Mouse (Mus musculus): Measurements from ENCODE around the gene Olfm2. TPM values are rescaled to one million over a fixed set of nuclear protein-coding genes. Genes with fewer than 3 reads are reported as not detected.
A peak's percentile ranks its signal among the peaks of the same experiment; 100 is the strongest.

Olfm2 gene
- total and polyA plus RNA-seq, 3 experiments, result 0.08 to 0.47 TPM; not detected in 1

- Histone ChIP-seq H3K9ac (ENCODE audit: insufficient read depth, low read depth) (no peak overlapping the region), H3K27me3 (replicated peaks) (no peaks in the 10 kb centered on the region), H3K4me2 (ENCODE audit: insufficient read depth, low read depth, poor library complexity, severe bottlenecking) (no peak overlapping the region), H3K4me1 (ENCODE audit: control insufficient read depth in 1 of 2, insufficient read depth in 2 of 2) (peaks cover 14 to 39% of the 10 kb centered on the region in 2 experiments; a peak in 3 of 4 replicates), H3K4me3 (replicated peaks in 1 of 3; ENCODE audit: low read depth in 2 of 3, low read length in 2 of 3, poor library complexity in 1 of 3) (no peak overlapping the region), H3K9me3 (replicated peaks; ENCODE audit: low read length) (no peaks in the 10 kb centered on the region), H3K79me2 (replicated peaks; ENCODE audit: control insufficient read depth, extremely low read depth, insufficient read depth, poor library complexity, severe bottlenecking) (peaks cover 52% of the 10 kb centered on the region), H3K36me3 (replicated peaks in 1 of 2; ENCODE audit: control insufficient read depth in 1 of 2, insufficient read depth in 1 of 2, low read length in 1 of 2) (peaks cover 49 to 61% of the 10 kb centered on the region in 2 experiments), H3K27ac (ENCODE audit: insufficient read depth, low read depth) (no peak overlapping the region)
- peak in 1 of 2 experiments; percentile 6; a peak in 1 of 4 replicates for TF ChIP-seq CTCF (conservative IDR thresholded peaks at IDR 0.05 in 1 of 2, IDR thresholded peaks at IDR 0.05 in 1 of 2; ENCODE audit: low read depth in 2 of 2, low read length in 2 of 2)
- TF ChIP-seq ZKSCAN1 (IDR thresholded peaks at IDR 0.05; ENCODE audit: borderline replicate concordance, low read depth, low read length), result no peak
- no peak for TF ChIP-seq UBTF (IDR thresholded peaks at IDR 0.05; ENCODE audit: low read depth, low read length)
- no peak for TF ChIP-seq EP300 (IDR thresholded peaks at IDR 0.05; ENCODE audit: low read length)
- TF ChIP-seq USF2 (conservative IDR thresholded peaks at IDR 0.05; ENCODE audit: low read depth, low read length), result no peak
- TF ChIP-seq MYC (IDR thresholded peaks at IDR 0.05; ENCODE audit: low read depth, low read length), result no peak
- TF ChIP-seq PAX5 (IDR thresholded peaks at IDR 0.05; ENCODE audit: low read length), result no peak
- TF ChIP-seq E2F4 (IDR thresholded peaks at IDR 0.05; ENCODE audit: insufficient replicate concordance, low read depth, low read length), result no peak
- no peak for TF ChIP-seq POLR2AphosphoS2 (IDR thresholded peaks at IDR 0.05; ENCODE audit: low read depth, low read length)
- dilution Hi-C loops (cut with MboI; ENCODE audit: extremely low pct_ligation_motif_present, extremely low pct_unique_long_range_greater_than_20kb, low sequenced_read_pairs) (no loop called here), in situ Hi-C loops (cut with MboI; ENCODE audit: low pct_ligation_motif_present, low pct_unique_long_range_greater_than_20kb, low sequenced_read_pairs) (no loop called here)
- DNase-seq (ENCODE audit: extremely low read depth), result no peak
Measured at GRCm38 (mm10) chr9:20653859-20654258, 92.3 kb downstream of the Olfm2 start.

GRCm38 (mm10) chr9:20652260-20652658 lies 93.9 kb downstream of the Olfm2 start:
- Histone ChIP-seq H3K27me3 (replicated peaks) (no peaks in the 10 kb centered on the region), H3K9me3 (replicated peaks; ENCODE audit: low read length) (no peaks in the 10 kb centered on the region), H3K4me2 (ENCODE audit: insufficient read depth, low read depth, poor library complexity, severe bottlenecking) (peak overlapping the region; percentile 98), H3K27ac (ENCODE audit: insufficient read depth, low read depth) (no peak overlapping the region), H3K9ac (ENCODE audit: insufficient read depth, low read depth) (peak overlapping the region; percentile 85), H3K79me2 (replicated peaks; ENCODE audit: control insufficient read depth, extremely low read depth, insufficient read depth, poor library complexity, severe bottlenecking) (peaks cover 47% of the 10 kb centered on the region), H3K36me3 (replicated peaks in 1 of 2; ENCODE audit: control insufficient read depth in 1 of 2, insufficient read depth in 1 of 2, low read length in 1 of 2) (peaks cover 34 to 62% of the 10 kb centered on the region in 2 experiments), H3K4me1 (ENCODE audit: control insufficient read depth in 1 of 2, insufficient read depth in 2 of 2) (peaks cover 14 to 39% of the 10 kb centered on the region in 2 experiments; a peak in 3 of 4 replicates), H3K4me3 (replicated peaks in 1 of 3; ENCODE audit: low read depth in 2 of 3, low read length in 2 of 3, poor library complexity in 1 of 3) (peak overlapping the region; percentile 92 to 99 (median 97))
- dilution Hi-C loops (cut with MboI; ENCODE audit: extremely low pct_ligation_motif_present, extremely low pct_unique_long_range_greater_than_20kb, low sequenced_read_pairs), result no loop called here
- TF ChIP-seq USF1 (IDR thresholded peaks at IDR 0.05; ENCODE audit: low read depth, low read length) (no peak), BHLHE40 (IDR thresholded peaks at IDR 0.05; ENCODE audit: low read depth, low read length) (peak; percentile 67; the same call in 1 of the 2 replicates), MAX (IDR thresholded peaks at IDR 0.05; ENCODE audit: low read length) (peak; percentile 17), MEF2A (IDR thresholded peaks at IDR 0.05; ENCODE audit: borderline replicate concordance, low read depth, low read length) (no peak), UBTF (IDR thresholded peaks at IDR 0.05; ENCODE audit: low read depth, low read length) (no peak), MXI1 (IDR thresholded peaks at IDR 0.05; ENCODE audit: low read depth, low read length) (peak; percentile 75), MYC (IDR thresholded peaks at IDR 0.05; ENCODE audit: low read depth, low read length) (peak; percentile 71)
- in situ Hi-C loops (cut with MboI; ENCODE audit: low pct_ligation_motif_present, low pct_unique_long_range_greater_than_20kb, low sequenced_read_pairs), result no loop called here
- DNase-seq (ENCODE audit: extremely low read depth), result no peak
